In genomic region chr8:118667736-118668135, GRCm38 (mm10) we compare ENCODE assay signal across 17 mouse cellular contexts.
DNase-seq lines count a peak whose midpoint lies in the region; ATAC-seq lines count a peak whose summit lies in the region.
"Had no signal": no experiment of that assay in that cellular context is flagged by ENCODE, and none has a peak within 500 bp of the region (broad histone marks: within the 10 kb centered on the region; RNA-seq: fewer than 3 reads in every experiment).

No protein-coding gene starts in this region.

- peak; percentile 58 to 61 for DNase-seq in cerebellum, postnatal 10 days
- DNase-seq in cerebellum, adult 8-10 months: no peak
- DNase-seq in hindbrain, embryonic 10.5 days (ENCODE audit: low spot score): no peak
- no peak for DNase-seq in midbrain, embryonic 11.5 days (ENCODE audit: low spot score, missing footprints)
- peak; percentile 23 for DNase-seq in layer of hippocampus, adult 9-11 months
- DNase-seq: gastrocnemius, postnatal 25 days; heart, postnatal 14 days; kidney, adult 9 months; kidney, postnatal 36 days; lung, postnatal 10 days; thymus, postnatal 36 days had no signal

- no peak overlapping the region for H3K4me3 ChIP-seq in hindbrain, embryonic 16.5 days (ENCODE audit: low read length)
- H3K4me3 ChIP-seq in hindbrain, embryonic 10.5 days: no peak overlapping the region
- no peak overlapping the region for H3K4me3 ChIP-seq in midbrain, embryonic 11.5 days (ENCODE audit: low read depth, low read length)
- H3K4me3 ChIP-seq in midbrain, embryonic 15.5 days: no peak overlapping the region
- H3K4me3 ChIP-seq: liver, embryonic 15.5 days had no signal

- no peak overlapping the region for H3K27ac ChIP-seq in hindbrain, embryonic 16.5 days (ENCODE audit: low read depth, low read length)
- H3K27ac ChIP-seq in hindbrain, embryonic 10.5 days: no peak overlapping the region
- no peak overlapping the region for H3K27ac ChIP-seq in midbrain, embryonic 11.5 days (ENCODE audit: low read depth, low read length)
- no peak overlapping the region for H3K27ac ChIP-seq in midbrain, embryonic 15.5 days
- H3K27ac ChIP-seq: liver, embryonic 15.5 days had no signal

- H3K36me3 ChIP-seq in hindbrain, embryonic 16.5 days (ENCODE audit: control insufficient read depth, insufficient read depth, low read length): no peaks in the 10 kb centered on the region
- H3K36me3 ChIP-seq in hindbrain, embryonic 10.5 days: no peaks in the 10 kb centered on the region
- no peaks in the 10 kb centered on the region for H3K36me3 ChIP-seq in midbrain, embryonic 11.5 days (ENCODE audit: control insufficient read depth, insufficient read depth, low read length)
- H3K36me3 ChIP-seq in midbrain, embryonic 15.5 days (replicated peaks): no peaks in the 10 kb centered on the region
- H3K36me3 ChIP-seq: G1E; liver, embryonic 15.5 days had no signal

- H3K9me3 ChIP-seq in hindbrain, embryonic 16.5 days (ENCODE audit: control insufficient read depth, low read length): no peaks in the 10 kb centered on the region
- no peaks in the 10 kb centered on the region for H3K9me3 ChIP-seq in hindbrain, embryonic 10.5 days
- no peaks in the 10 kb centered on the region for H3K9me3 ChIP-seq in midbrain, embryonic 11.5 days (ENCODE audit: control insufficient read depth, low read length)
- H3K9me3 ChIP-seq in midbrain, embryonic 15.5 days: no peaks in the 10 kb centered on the region
- H3K9me3 ChIP-seq: liver, embryonic 15.5 days had no signal

- 81% methylated on average over 4 of the region's 4 CpGs for WGBS in hindbrain, embryonic 16.5 days
- WGBS in hindbrain, embryonic 10.5 days: 91% methylated on average over 4 of the region's 4 CpGs
- WGBS in midbrain, embryonic 11.5 days: 87% methylated on average over 4 of the region's 4 CpGs
- 71% methylated on average over 4 of the region's 4 CpGs for WGBS in midbrain, embryonic 15.5 days

- H3K4me1 ChIP-seq in hindbrain, embryonic 16.5 days (ENCODE audit: control insufficient read depth, insufficient read depth, low read depth, low read length): peaks cover 5% of the 10 kb centered on the region
- 0 out of 2 replicates have a peak, but pooled peaks cover 2% of the 10 kb centered on the region for H3K4me1 ChIP-seq in hindbrain, embryonic 10.5 days (replicated peaks)
- H3K4me1 ChIP-seq in midbrain, embryonic 11.5 days (ENCODE audit: control insufficient read depth, insufficient read depth, low read length): no peaks in the 10 kb centered on the region
- peaks cover 13% of the 10 kb centered on the region for H3K4me1 ChIP-seq in midbrain, embryonic 15.5 days
- H3K4me1 ChIP-seq: liver, embryonic 15.5 days had no signal

- no peak overlapping the region for H3K4me2 ChIP-seq in hindbrain, embryonic 16.5 days (ENCODE audit: low read length)
- H3K4me2 ChIP-seq in midbrain, embryonic 11.5 days: no peak overlapping the region
- no peak overlapping the region for H3K4me2 ChIP-seq in midbrain, embryonic 15.5 days
- H3K4me2 ChIP-seq: liver, embryonic 15.5 days had no signal

- no peak overlapping the region for H3K9ac ChIP-seq in hindbrain, embryonic 16.5 days (ENCODE audit: low read depth, low read length)
- H3K9ac ChIP-seq in midbrain, embryonic 11.5 days (ENCODE audit: low read length): no peak overlapping the region
- H3K9ac ChIP-seq in midbrain, embryonic 15.5 days: no peak overlapping the region
- H3K9ac ChIP-seq: liver, embryonic 15.5 days had no signal

- no peaks in the 10 kb centered on the region for H3K27me3 ChIP-seq in hindbrain, embryonic 16.5 days (replicated peaks; ENCODE audit: control insufficient read depth, insufficient read depth, low read length)
- H3K27me3 ChIP-seq in hindbrain, embryonic 10.5 days (ENCODE audit: insufficient read depth, poor library complexity, severe bottlenecking): no peaks in the 10 kb centered on the region
- no peaks in the 10 kb centered on the region for H3K27me3 ChIP-seq in midbrain, embryonic 11.5 days (ENCODE audit: control insufficient read depth, insufficient read depth, low read length)
- H3K27me3 ChIP-seq in midbrain, embryonic 15.5 days (replicated peaks): no peaks in the 10 kb centered on the region
- H3K27me3 ChIP-seq: liver, embryonic 15.5 days had no signal

- 0 out of 2 replicates have a peak, but pooled peaks have one; percentile 45 for ATAC-seq in hindbrain, embryonic 16.5 days
- 0 out of 2 replicates have a peak, but pooled peaks have one; percentile 30 for ATAC-seq in midbrain, embryonic 11.5 days (ENCODE audit: low FRiP score)
- no peak for ATAC-seq in midbrain, embryonic 15.5 days (replicated peaks)
- no peak for ATAC-seq in erythroblast, adult 5-6 weeks (replicated peaks; ENCODE audit: low FRiP score, poor library complexity, severe bottlenecking)
- ATAC-seq: CD4-positive, CD25-positive, alpha-beta regulatory T cell, adult 4 months had no signal

Comparison
In these comparisons a context has a peak if more than half of its experiments do, and no peak if none do; other contexts are left out.
1. DNase-seq: peak in cerebellum, postnatal 10 days (2 of 2) and layer of hippocampus, adult 9-11 months (single experiment); none in cerebellum, adult 8-10 months (single experiment), hindbrain, embryonic 10.5 days (single experiment) and midbrain, embryonic 11.5 days (single experiment).
2. ATAC-seq: peak in hindbrain, embryonic 16.5 days (single experiment) and midbrain, embryonic 11.5 days (single experiment); none in midbrain, embryonic 15.5 days (single experiment) and erythroblast, adult 5-6 weeks (single experiment).